Mouse (Mus musculus) left cerebral cortex, postnatal 14 days (tissue): ENCODE measurements around the gene Caprin1. TPM values are rescaled to one million over a fixed set of nuclear protein-coding genes. Genes with fewer than 3 reads are reported as not detected.

Experiments
- DNase-seq, 2 experiments: peaks; one replicate each; pipeline ENCODE4 v3.0.0; 2021 to 2022; ENCODE audit warnings: low spot score in 2 of 2, mixed read lengths in 1 of 2
- intact Hi-C: fragments of 180-260 bp; cut with DNase I; formaldehyde crosslinking; loops from one replicate; pipeline ENCODE4 v1.15.1; 2025
- total RNA-seq, 2 experiments: library from RNA; stranded (reverse); gene quantifications; 2 replicates each; pipeline ENCODE4 v1.2.3; 2021

Gene Caprin1
- total RNA-seq, 2 experiments from 2014 or later: 339 to 364 TPM

DNA sequence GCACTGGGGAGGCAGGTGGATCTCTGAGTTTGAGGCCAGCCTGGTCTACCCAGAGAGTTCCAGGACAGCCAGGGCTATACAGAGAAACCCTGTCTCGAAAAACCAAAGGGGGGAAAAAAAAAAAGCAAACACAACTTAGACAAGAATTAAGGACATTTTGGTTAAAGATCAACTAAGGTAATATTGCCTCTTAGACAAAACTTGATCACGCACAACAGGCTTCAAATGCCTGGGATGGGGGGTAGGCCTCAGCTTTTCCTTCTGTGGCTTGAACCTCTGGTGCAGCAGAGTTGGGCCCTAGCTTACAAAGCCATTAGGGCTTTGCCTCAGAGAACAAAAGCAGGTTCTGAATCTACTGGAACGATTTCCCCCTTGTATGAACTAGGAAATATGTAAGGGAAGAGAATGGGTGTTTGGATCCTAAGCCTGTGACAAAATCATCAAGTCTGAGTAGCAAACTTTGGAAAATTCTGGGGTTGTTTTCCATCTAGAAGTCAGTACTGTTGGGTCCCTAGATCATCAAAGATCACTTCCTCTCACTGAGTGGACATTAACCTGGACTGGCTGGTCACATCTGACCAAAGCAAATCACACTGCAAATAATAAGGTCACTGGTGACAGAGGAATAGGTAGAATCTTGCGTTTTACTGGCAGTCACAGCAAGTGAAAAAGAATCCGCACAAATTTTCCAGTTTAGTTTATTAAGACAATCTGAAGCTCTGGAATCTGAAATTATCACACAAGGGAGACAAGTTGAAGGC lies 6.5 kb upstream of the Caprin1 start:
- intact Hi-C loops: no loop called here
- DNase-seq: no peak

DNA sequence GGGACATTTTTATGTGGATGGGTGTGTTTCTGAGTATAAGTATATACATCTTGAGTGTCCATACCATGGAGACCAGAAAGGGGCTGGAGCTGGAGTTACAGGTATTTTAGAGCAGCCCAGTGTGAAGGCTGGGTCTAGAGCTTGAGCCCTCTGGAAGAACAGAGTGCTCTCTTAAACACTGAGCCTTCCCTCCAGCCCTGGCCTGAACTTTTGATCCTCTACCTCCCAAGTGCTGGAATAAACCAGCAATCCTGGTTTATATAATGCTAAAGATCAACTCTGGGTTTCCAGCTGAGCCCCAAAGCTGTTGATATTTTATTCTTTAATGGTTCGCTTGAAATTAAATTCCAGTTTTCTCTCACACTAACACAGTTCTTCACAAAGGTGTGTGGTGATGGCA lies 5.0 kb upstream of the Caprin1 start:
- intact Hi-C loops: no loop called here
- no peak for DNase-seq

DNA sequence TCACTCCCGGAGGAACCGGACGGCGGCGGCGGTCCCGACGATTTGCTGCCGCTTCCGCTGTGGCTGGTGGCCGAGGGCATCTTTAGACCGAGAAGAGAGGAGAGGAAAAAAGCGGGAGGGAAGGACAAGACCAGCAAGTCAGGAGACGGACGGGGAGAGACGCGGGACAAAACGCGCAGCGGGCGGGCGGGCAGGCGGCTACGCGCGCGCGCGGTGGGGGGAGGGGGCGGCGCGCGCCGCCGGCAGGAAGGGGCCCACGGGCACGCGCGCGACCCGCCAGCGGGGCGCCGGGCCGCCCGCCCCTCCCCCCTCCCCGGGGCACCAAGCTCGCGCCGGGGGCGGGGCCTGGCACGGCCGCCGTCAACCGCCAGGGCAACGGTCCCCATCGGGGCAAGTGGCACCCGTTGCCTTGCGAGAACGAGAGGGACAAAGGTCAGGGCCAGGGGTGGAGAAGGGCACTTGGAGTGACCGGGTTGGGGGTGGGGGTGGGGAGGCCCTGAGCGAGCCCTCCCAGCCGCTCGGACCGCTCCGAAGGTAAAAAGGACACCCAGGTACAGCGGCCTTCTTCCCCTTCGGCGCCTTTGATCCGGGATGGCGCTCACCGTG lies 485 bp downstream of the Caprin1 start:
- DNase-seq: peak; percentile 75 to 80
- intact Hi-C loops: loop anchor here (5.0 to 10.0 kb wide), 3 partner anchors 35 to 198 kb away; partner anchors contain the start of gene Nat10

DNA sequence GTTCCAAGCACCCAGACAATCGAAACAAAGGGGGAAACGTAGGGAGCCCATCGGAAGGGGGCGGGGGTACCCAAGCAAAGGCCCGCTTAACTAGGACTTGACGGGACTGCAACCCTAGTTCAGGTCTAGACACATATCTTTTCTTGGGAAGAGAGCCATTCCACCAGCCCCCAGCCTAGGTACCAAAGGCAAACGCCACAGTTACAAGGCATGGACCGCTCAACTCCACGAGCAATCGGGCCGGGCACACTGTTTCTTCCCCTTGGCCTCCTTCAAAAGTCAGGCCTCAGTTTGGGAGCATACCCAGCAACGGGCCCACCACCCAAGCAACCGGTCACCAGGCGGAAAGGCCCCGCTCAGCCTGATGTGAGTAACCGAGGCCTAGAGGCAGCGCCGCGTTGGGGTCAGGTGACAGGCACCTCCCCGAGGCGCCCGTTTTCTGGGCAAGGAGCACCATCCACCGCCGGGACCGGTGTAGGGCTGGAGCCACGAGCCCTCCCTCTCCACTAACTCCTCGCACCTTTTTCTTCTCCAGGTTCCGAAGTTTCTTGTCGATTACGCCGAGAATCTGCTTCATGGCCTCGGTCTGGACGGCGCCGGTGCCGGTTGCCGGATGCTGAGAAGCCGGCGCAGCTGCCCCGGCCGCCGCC lies 1.1 kb downstream of the Caprin1 start:
- intact Hi-C loops: loop anchor here (5.0 to 10.0 kb wide), 3 partner anchors 34 to 198 kb away; partner anchors contain the start of gene Nat10
- DNase-seq: peak; percentile 26 to 46

DNA sequence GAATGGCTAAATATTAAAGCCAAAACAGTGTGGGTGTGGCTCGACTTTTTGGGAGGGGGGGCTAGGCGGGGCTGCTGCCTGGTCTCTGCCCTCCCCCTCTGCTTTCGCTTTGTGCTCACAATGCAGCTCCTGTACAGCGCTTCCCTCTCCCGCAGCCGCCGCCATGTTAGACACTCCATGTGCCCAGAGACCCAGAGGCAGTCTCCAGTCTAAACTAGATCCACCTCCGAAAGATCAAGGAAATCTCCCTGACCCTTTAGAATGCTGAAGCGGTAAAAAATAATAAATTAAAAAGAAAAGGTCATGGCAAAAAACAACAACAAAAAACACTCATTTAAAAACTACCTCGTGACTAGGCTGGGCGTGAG lies 1.6 kb downstream of the Caprin1 start:
- intact Hi-C loops: loop anchor here (5.0 to 10.0 kb wide), 3 partner anchors 34 to 199 kb away; partner anchors contain the start of gene Nat10
- DNase-seq: peak; percentile 47 to 71

DNA sequence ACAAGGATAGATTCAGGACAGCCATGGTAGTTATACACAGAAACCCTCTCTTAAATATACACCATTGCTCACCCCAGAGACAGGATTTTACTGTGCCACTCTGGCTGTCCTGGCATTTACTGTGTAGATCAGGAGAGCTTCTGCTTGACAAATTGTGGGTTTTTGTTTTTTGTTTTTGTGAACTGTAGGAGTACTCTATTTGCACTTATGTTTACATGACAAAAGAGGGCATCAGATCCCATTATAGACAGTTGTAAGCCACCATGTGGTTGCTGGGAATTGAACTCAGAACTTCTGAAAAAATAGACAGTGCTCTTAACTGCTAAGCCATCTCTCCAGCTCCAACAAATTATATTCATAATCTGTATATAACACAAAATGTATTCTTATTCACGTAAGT lies 5.4 kb downstream of the Caprin1 start:
- intact Hi-C loops: loop anchor here (10.0 kb wide), 1 partner anchor 203 kb away; no protein-coding TSS in a partner anchor

DNA sequence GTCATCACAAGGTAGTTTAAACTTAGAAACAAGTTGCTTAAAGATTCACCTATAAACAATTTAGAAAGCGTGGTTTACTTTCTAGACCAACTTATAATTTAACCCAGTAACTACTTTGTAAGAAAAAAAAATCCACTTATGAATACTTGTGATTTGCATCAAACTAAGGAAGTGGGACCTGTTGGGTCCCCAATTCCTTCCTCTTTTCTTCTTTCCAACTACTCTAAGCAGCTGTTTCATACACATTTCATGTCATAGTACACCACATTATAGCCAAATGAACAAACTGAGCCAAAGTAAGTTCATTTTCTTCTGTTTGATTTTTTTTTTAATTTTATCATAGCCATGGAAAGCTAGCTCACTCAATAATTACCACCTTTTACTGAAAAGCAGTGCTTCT lies 11.7 kb downstream of the Caprin1 start:
- intact Hi-C loops: no loop called here
- DNase-seq: no peak

More for the DNA sequence above, 5.4 kb downstream of the Caprin1 start:
- no peak for DNase-seq

DNA sequence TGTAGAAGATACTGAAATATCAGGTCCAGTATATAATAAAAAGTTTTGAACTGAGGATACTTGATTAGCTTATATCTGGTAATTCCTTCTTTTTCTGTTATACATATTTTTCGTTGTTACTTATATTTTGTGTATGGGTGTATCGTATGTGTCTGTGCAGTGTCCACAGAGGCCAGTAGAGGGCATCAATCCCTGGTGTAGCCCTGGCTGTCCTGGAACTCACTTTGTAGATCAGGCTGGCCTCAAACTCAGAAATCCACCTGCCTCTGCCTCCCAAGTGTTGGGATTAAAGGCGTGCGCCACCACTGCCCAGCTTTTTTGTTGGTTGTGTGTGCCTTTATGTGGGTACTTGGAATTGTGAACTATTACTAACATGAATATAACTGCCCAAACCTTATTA lies 12.8 kb downstream of the Caprin1 start:
- DNase-seq: no peak

DNA sequence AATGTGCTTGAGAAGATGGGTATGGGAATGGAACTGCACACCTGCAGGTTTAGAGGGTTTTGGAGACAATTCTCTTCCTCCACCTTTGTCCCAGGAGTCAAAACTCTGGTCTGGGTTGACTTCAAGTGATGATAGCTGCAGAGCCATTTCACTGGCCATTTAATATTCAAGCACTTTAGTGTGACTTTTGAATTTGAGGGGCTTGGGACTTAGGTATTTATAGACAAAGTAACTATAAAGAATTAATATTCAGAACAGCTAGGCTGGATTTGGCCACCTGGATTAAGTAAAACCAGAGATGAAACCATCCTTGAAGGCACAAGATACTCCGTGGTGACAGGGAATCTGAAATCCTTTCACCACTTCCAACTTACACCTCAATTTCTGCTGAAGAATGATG lies 35.0 kb downstream of the Caprin1 start:
- intact Hi-C loops: loop anchor here (5.0 kb wide), 1 partner anchor 35 kb away; the partner anchor contains the start of gene Caprin1
- no peak for DNase-seq

More for the DNA sequence above, 12.8 kb downstream of the Caprin1 start:
- intact Hi-C loops: no loop called here

DNA sequence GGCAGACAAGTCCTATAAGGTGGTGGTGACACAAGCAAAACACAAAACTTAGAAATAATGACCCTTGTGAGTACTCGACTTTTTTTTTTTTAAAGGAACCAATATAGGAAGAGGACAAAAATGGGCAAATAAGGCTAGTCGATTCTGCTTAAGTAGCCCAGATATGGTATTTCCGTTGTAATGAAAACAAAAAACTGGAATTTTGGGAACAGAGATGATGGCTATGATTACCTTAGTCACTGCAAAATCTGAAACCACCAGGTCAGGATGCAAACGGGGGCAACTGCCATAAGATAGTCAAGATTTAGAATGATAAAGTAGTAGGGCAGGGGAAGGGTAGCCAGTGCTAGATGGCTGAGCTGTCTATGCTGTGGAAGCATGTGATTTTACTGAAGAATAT lies 35.5 kb downstream of the Caprin1 start:
- no peak for DNase-seq
- intact Hi-C loops: loop anchor here (5.0 kb wide), 1 partner anchor 35 kb away; the partner anchor contains the start of gene Caprin1

DNA sequence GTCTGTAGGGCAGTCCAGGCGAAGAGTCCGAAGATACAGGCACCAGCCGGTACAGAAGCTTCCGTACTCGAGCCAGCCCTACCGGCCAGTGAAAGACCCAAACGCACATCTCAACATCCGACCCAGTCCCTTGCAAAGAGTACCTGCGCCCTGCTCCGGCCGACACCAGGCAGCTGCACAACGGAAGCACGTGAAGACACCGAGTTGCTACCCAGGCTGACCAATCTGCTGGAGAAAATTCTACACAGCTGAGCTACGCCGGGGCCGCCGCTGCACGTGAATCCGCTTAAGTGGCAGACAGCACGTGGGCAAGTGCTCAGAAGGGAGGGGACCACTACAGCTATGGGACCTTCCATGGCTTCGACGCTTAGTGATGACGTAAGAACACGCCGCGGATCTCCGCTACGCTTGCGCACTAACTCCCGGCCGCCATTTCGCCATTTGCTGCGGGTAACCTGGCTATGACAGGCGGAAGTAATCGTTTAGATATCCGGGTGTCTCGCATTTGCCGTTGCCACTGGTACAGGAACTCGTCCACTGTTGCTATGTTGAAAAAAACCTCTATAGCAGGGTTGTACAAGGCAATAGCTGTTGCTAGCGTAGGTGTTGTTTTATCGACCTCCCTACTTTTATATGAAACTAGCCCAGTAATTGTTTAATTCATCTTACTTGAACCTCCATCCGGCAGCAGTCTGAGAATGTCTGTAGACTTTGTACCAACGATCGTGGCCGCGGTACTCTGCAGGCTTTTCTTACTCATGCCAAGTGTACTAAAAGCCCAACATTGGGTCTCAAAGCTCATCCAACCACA lies 36.3 kb downstream of the Caprin1 start, which contains the start of gene Nat10:
TSS of gene Nat10 (minus strand) at position 365 of the 811 bp plus-strand sequence.
- DNase-seq: peak; percentile 100
- intact Hi-C loops: loop anchor here (5.0 kb wide), 1 partner anchor 36 kb away; the partner anchor contains the start of gene Caprin1

DNA sequence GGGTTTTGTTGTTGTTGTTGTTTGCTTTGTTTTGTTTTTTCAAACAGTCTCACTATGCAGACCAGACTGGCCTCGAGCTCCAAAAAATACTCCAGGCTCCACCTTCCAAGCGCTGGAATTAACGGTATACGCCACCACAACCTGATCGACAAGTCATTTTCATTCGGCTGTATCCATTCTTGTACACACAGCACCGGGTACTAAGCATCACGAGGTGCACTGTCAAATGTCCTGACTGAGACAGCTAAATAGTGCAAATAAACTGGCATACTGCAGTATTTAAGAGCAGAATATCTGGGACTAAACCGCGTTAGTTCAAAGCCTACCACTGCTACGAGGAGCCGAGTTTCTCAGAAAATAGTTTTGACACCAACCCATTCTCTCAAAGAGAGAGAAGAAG lies 37.0 kb downstream of the Caprin1 start:
- intact Hi-C loops: loop anchor here (5.0 kb wide), 1 partner anchor 37 kb away; the partner anchor contains the start of gene Caprin1
- peak; percentile 12 to 55 for DNase-seq

DNA sequence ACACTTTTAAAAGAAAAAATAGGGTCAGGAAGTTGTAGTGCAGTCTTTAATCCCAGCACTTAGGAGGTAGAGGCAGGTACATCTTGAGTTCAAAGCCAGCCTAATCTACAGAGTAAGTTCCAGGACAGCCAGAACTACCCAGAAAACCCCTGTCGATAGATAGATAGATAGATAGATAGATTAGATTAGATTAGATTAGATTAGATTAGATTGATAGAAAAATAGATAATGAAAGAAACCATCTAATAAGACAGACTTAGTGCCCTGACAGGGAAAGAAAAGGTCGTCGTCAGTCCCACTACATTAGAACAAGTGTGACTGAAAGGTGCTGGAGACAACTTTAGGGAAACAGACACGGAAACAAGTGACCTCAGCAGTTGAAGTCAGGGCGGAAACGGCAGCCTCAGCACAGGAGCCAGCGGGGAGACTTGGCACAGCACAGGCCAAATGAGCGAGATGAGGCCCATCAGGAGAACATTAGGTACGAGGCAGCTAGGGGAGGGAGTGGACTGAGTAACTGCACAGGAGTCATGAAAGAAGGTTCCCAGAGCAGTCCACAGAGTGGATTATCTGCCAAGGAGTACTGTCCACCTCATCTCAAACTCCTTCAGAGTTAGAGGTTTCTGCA lies 41.9 kb downstream of the Caprin1 start:
- intact Hi-C loops: no loop called here
- DNase-seq: no peak

DNA sequence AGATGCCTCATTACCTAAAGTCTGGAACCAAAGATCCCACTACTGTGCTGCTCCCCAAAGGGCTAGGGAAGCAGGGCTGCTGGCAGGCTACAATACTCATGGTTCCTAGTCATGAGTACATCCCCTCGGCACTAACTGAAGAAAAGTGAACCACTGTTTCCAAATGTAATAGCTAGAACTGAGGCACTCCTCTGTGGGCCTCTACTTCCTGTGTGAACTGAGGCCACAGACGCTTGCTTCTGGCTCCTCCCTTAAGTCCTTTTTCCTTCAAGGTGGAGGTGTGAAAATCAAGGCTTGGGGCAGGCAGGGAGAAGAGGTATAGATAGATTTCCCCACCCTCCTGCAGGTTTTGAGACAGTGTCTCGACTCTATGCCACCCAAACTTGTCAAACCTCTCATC lies 42.8 kb downstream of the Caprin1 start:
- no peak for DNase-seq
- intact Hi-C loops: no loop called here

DNA sequence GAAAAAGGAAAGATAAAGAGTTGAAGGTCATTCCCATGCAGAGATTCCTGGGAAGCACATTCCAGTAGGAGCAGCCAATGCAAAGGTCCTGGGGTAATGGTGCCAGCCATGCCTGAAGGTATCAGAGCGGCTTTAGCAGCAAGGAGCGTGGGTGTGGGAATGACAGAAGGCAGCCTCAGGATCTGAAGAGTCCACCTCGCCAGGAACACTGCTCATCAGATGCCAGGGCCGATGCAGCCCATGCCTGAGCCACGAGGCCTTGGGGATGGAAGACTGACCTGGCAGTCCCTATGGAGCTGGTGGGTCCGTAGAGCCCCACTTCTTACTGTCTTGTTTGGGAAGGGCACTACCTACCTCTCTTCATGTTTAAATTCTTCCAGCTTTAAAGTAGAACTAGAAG lies 45.7 kb downstream of the Caprin1 start:
- intact Hi-C loops: no loop called here
- no peak for DNase-seq

DNA sequence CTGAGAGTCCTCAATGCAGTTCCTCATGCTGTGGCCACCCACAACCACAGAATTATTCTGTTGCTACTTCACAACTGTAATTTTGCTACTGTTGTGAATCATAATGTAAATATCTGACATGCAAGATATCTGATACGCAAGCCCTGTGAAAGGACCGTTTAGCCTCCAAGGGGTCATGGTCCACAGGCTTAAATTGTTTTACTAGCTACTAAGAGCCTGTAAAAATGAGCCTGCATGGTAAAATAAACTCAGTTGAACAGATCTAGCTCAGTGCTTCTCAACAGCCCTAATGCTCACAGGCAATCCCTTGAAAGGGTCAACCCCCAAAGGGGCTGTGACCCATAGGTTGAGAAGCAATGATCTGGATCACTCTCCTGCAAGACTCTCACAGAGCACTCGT lies 48.4 kb downstream of the Caprin1 start:
- no peak for DNase-seq
- intact Hi-C loops: no loop called here

DNA sequence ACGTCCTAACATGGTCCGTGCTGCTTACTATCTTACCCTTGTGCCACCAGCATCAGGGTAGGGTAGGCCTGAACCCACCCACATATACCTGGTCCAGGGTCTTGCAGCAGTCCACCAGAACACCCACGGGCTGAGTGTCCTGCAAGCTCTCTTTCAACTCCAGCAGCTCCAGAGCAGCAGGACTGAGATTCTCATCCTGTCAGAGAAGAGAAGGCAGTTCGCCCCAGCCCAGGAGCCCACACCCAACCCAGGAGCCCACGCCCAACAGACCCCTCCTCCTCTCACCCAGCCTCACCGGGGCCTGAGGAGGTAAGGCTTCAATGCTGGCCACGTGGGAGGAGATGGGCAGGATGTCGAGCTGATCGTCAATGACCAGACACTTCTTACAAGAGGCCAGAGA lies 49.6 kb downstream of the Caprin1 start:
- DNase-seq: no peak
- intact Hi-C loops: no loop called here

DNA sequence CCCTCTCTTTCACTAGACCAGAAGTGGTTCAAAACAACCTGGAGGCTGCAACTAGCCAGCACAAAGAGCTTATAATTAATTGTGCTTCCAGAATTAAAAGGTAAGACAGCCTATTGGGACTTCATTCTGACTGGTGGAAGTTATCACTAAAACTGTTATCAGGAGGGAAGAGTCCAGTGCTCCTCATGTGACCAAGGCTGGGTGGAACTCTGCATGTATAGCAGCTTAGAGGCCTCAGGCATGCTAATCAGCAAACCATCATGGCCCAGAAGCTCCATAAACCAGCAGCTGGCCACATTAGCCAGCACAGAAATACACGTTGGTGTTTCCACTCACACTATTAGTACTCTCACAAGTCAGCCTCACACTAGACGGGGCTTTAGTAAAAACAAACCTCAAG lies 50.7 kb downstream of the Caprin1 start:
- DNase-seq: no peak
- intact Hi-C loops: no loop called here

DNA sequence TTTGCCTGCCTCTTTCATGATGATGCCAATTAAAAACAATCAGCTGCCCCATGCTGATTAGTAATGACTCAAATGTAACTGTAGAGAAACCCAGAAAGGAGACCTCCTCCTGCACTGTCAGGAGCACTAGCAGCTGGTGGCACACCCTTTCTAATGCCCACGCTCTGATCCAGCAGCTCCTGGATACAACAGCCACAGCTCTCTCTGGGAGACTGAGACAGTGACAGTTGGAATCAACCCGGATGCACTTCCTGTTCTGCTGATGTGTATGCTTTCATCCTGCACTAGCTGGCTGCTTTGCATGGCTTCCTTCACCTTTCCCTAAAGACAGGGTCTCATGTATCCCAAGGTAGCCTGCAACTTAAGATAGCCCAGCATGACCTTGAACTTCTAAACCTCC lies 51.4 kb downstream of the Caprin1 start:
- intact Hi-C loops: no loop called here
- no peak for DNase-seq
